Mouse (Mus musculus) heart, postnatal 0 days (tissue): ENCODE measurements around the gene Atg7. TPM values are rescaled to one million over a fixed set of nuclear protein-coding genes. Genes with fewer than 3 reads are reported as not detected.

ENCODE experiments used
- ATAC-seq: fragments of 200-750 bp; cut with Nextera tagmentation; 2 replicates; pipeline ENCODE4 v1.8.0; 2017; ENCODE audit warnings: low read depth, moderate number of reproducible peaks, moderate library complexity; ENCODE audit not compliant: insufficient read depth
- DNase-seq: peaks from one replicate; pipeline ENCODE4 v3.0.0-alpha.2; 2016; ENCODE audit warnings: low spot score
- H3K27ac ChIP-seq: fragments of 300-500 bp; sonication (generic); 2 replicates; pipeline ENCODE4 v1.5.1; 2014; ENCODE audit warnings: low read depth, mild to moderate bottlenecking
- H3K27me3 ChIP-seq: fragments of 300-500 bp; sonication (generic); 2 replicates; pipeline ENCODE4 v1.6.1; 2014; ENCODE audit warnings: low read length, mixed read lengths; ENCODE audit not compliant: control insufficient read depth, insufficient read depth
- H3K36me3 ChIP-seq: fragments of 300-500 bp; sonication (generic); replicated peaks from 2 replicates; pipeline ENCODE4 v1.6.1; 2014; ENCODE audit warnings: low read length, mixed read lengths; ENCODE audit not compliant: control insufficient read depth, insufficient read depth
- H3K4me1 ChIP-seq: fragments of 300-500 bp; sonication (generic); 2 replicates; pipeline ENCODE4 v1.6.1; 2014; ENCODE audit warnings: antibody characterized with exemption; ENCODE audit not compliant: control insufficient read depth, insufficient read depth
- H3K4me2 ChIP-seq: fragments of 300-500 bp; sonication (generic); 2 replicates; pipeline ENCODE4 v1.6.1; 2014; ENCODE audit warnings: low read depth, mild to moderate bottlenecking, low read length, moderate library complexity
- H3K4me3 ChIP-seq: fragments of 300-500 bp; sonication (generic); 2 replicates; pipeline ENCODE4 v1.5.1; 2014; ENCODE audit warnings: low read depth, low read length
- H3K9ac ChIP-seq: fragments of 300-500 bp; sonication (generic); replicated peaks from 2 replicates; pipeline ENCODE4 v1.6.1; 2014; ENCODE audit warnings: low read depth, low read length, mixed read lengths
- H3K9me3 ChIP-seq: fragments of 300-500 bp; sonication (generic); replicated peaks from 2 replicates; pipeline ENCODE4 v1.6.1; 2016; ENCODE audit warnings: low read length; ENCODE audit not compliant: control insufficient read depth
- CTCF ChIP-seq: IDR thresholded peaks from 2 replicates; pipeline ENCODE4 v1.5.1; 2016; ENCODE audit warnings: antibody characterized with exemption, control low read depth, low read depth
- EP300 ChIP-seq: IDR thresholded peaks from 2 replicates; pipeline ENCODE4 v1.6.1; 2016; ENCODE audit warnings: antibody characterized with exemption, low read depth
- WGBS: fragments of 180-500 bp; shearing (Covaris S2); extraction: QIAGEN DNeasy Blood & Tissue Kit; methylation state at CpG from one replicate; pipeline ENCODE4 v1.1.7; 2014; 5-methylcytosine and 5-hydroxymethylcytosine counted together
- polyA plus RNA-seq: library from polyadenylated mRNA; unstranded; fragments of >200 nt; fragmentation: Nextera tagmentation; extraction: Ambion mirVana; gene quantifications from 2 replicates; pipeline ENCODE4 v1.2.1, GENCODE M21; 2015
- total RNA-seq: library from RNA; depleted of rRNA; stranded (reverse); fragments of >200 nt; gene quantifications from 2 replicates; pipeline ENCODE4 v1.2.3, GENCODE M21; 2014; ENCODE audit warnings: low replicate concordance

Atg7 gene
- total and polyA plus RNA-seq, 2 experiments from 2014 or later = 13.8 to 14.8 TPM

DNA sequence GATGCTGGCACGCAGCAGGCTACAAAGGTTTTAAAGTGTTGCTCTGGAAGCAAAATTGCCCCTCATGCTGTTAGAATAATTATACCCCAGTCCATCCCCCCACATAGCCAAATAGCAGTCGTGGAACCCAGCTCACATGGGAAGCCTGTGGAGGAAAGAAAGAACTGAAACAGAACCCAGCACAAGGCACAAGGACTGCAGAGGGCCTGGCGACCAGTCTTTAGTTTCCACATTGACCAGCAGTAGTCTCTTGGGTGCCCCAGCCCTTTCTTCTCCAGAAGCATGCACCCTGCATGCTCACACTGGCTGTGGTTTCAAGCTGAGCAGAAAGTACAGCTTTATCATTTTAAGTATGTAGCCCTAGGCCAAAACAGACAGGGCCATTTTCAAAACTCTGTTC is 199.2 kb downstream of the Atg7 start:
- Histone ChIP-seq H3K27ac (no peak overlapping the region), H3K9me3 (peaks cover 4% of the 10 kb centered on the region; the same call in 1 of the 2 replicates), H3K4me1 (peaks cover 32% of the 10 kb centered on the region), H3K4me3 (no peak overlapping the region), H3K9ac (no peak overlapping the region), H3K36me3 (no peaks in the 10 kb centered on the region), H3K27me3 (no peaks in the 10 kb centered on the region), H3K4me2 (no peak overlapping the region)
- TF ChIP-seq CTCF (no peak), EP300 (no peak)
- no peak for DNase-seq
- ATAC-seq = no peak
- WGBS = 76% methylated on average over 3 of the region's 3 CpGs

DNA sequence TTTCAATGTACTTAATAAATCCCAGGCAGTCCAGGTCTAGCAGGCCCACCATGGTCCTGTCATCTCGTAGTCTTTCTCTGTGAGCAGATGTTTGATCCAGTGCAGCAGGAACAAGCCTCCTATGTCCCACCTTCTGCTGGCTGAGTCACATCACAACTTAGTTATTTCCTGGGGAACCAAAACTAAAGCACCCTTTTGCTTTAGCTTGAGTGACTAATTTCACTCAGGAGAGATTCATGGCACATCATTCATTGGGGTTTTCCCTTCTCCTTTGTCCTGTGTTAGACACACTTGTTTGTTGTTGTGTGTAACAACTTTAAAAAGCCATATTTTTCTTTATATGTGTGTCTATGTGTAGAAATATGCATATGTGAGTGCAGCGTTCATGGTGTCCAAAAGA is 200.0 kb downstream of the Atg7 start:
- WGBS = 98% methylated on average over 2 of the region's 2 CpGs
- no peak for ATAC-seq

DNA sequence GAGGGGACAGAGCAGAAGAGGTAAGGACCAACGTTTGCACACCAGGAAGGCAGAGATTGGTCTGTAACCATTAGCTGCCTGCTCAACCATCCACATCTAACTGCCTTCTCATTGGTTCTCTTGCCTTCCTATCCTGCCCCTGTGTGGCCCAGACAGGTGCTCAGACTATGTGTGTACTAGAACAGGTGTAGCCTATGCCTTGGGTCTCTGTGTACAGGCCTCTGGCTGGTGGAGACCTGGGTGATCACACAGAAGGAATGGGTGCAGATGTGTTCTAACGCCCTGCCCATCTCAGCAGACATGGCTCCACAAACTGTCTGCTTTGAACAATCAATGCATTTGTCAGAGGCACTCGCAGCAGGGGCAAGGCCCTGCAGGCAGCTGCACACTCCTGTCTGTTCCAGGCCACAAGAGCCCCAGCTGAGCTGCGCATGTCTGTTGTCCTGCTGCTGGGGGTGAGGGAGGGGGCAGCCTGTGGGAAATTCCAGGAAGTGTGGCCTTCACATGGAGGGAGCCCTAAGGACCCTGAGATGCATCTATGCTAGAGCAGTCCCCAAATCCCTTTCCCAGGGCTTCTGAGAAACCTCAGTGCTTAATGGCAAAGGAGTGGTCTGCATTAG is 203.4 kb downstream of the Atg7 start:
- ATAC-seq (no peak), DNase-seq (no peak)
- WGBS = 66% methylated on average over 4 of the region's 4 CpGs
- H3K9ac ChIP-seq = no peak overlapping the region
- H3K4me3 ChIP-seq = no peak overlapping the region
- peaks cover 7% of the 10 kb centered on the region; the same call in 1 of the 2 replicates for H3K4me1 ChIP-seq
- no peak overlapping the region for H3K4me2 ChIP-seq
- no peak overlapping the region for H3K27ac ChIP-seq
- H3K27me3 ChIP-seq = no peaks in the 10 kb centered on the region
- H3K9me3 ChIP-seq = peaks cover 4% of the 10 kb centered on the region; the same call in 1 of the 2 replicates
- no peaks in the 10 kb centered on the region for H3K36me3 ChIP-seq
- TF ChIP-seq CTCF (no peak), EP300 (no peak)

More for the DNA sequence above, 200.0 kb downstream of the Atg7 start:
- peaks cover 4% of the 10 kb centered on the region; the same call in 1 of the 2 replicates for H3K9me3 ChIP-seq
- peaks cover 32% of the 10 kb centered on the region for H3K4me1 ChIP-seq
- no peak for TF ChIP-seq CTCF
- no peak for TF ChIP-seq EP300
- H3K36me3 ChIP-seq = no peaks in the 10 kb centered on the region
- H3K27ac ChIP-seq = no peak overlapping the region
- H3K9ac ChIP-seq = no peak overlapping the region
- DNase-seq = no peak
- H3K4me2 ChIP-seq = no peak overlapping the region
- no peak overlapping the region for H3K4me3 ChIP-seq
- H3K27me3 ChIP-seq = no peaks in the 10 kb centered on the region

DNA sequence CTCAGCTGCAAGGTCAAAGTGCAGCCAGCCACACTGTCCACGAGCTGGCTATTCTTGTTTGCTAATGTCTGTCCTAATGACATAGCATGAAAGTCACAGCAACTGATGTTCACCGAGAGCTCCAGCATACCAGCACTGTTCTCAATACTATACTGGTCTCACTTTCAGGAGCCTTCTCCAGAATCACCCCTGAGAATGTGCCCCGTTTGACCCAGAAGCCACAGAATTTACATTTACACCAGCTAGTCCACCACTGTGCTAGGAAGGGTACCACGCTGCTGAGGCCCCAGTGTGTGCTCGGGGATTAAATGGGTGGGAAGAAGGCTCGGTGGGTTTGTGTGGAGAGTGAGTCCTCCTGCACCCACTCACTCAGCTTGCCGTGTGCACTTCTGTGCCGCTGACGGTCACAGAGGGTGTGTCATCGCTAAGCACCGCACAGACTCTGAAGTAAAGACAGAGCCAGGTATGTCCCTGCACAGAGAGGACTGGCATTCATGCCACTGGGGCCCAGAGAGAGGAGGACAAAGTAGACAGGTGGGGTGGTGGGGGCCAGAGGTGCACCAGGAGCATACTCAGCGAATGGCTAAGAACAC is 204.8 kb downstream of the Atg7 start:
- TF ChIP-seq CTCF = no peak
- TF ChIP-seq EP300 = no peak
- H3K4me3 ChIP-seq = no peak overlapping the region
- DNase-seq (no peak), ATAC-seq (no peak)
- H3K9me3 ChIP-seq = peaks cover 4% of the 10 kb centered on the region; the same call in 1 of the 2 replicates
- no peak overlapping the region for H3K4me2 ChIP-seq
- H3K27me3 ChIP-seq = no peaks in the 10 kb centered on the region
- H3K27ac ChIP-seq = no peak overlapping the region
- no peak overlapping the region for H3K9ac ChIP-seq
- WGBS = 81% methylated on average over 12 of the region's 12 CpGs
- no peaks in the 10 kb centered on the region for H3K4me1 ChIP-seq
- H3K36me3 ChIP-seq = no peaks in the 10 kb centered on the region

DNA sequence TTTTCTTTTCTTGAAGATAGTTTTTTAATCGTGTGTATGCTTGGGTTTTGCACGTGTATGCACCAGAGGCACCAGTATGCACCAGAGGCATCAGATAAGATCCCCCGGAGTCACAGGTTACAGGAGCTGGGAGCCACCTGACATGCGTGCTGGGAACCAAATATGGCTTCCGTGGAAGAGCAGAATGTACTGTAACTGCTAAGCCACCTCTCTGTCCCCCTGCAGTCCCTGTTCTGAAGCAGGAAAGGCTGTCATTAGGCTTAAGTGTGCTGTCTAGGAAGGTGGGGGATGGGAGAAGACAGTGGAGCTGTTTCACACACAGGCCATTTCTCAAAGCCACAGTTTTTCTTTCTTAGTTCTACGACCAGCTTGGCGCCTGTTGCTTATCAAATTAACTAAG is 205.9 kb downstream of the Atg7 start:
- DNase-seq (no peak), ATAC-seq (no peak)
- Histone ChIP-seq H3K27me3 (no peaks in the 10 kb centered on the region), H3K36me3 (no peaks in the 10 kb centered on the region), H3K4me3 (no peak overlapping the region), H3K4me1 (no peaks in the 10 kb centered on the region), H3K9me3 (no peaks in the 10 kb centered on the region), H3K27ac (no peak overlapping the region), H3K9ac (no peak overlapping the region), H3K4me2 (no peak overlapping the region)
- no peak for TF ChIP-seq CTCF
- TF ChIP-seq EP300 = no peak
- WGBS = 46% methylated on average over 7 of the region's 7 CpGs
